Mouse (Mus musculus) thymus, adult 2 months (tissue): Measurements from ENCODE around the gene Il17f. TPM values are rescaled to one million over a fixed set of nuclear protein-coding genes. Genes with fewer than 3 reads are reported as not detected.
"Not testable (repeated sequence)": the region's sequence is repeated elsewhere in the genome, so short reads cannot be mapped to it uniquely, and the experiment has no call there.

Experiments used
- DNase-seq: peaks from one replicate; pipeline ENCODE4 v3.0.0; 2021
- H3K27ac ChIP-seq: fragments of 200-500 bp; 2 replicates; pipeline ENCODE4 v1.5.1; 2012; ENCODE audit warnings: low read length, control low read depth; ENCODE audit not compliant: control insufficient read depth, insufficient read depth
- H3K27me3 ChIP-seq: fragments of 200-500 bp; 2 replicates; pipeline ENCODE4 v1.6.1; 2012; ENCODE audit warnings: mild to moderate bottlenecking, low read length, moderate library complexity, mixed read lengths; ENCODE audit not compliant: control insufficient read depth, insufficient read depth
- H3K36me3 ChIP-seq: fragments of 200-500 bp; 2 replicates; pipeline ENCODE4 v1.6.1; 2012; ENCODE audit warnings: mild to moderate bottlenecking, low read length, moderate library complexity; ENCODE audit not compliant: control insufficient read depth, insufficient read depth
- H3K4me1 ChIP-seq: fragments of 200-500 bp; replicated peaks from 2 replicates; pipeline ENCODE4 v1.6.1; 2012; ENCODE audit warnings: low read length; ENCODE audit not compliant: control insufficient read depth, insufficient read depth
- H3K4me3 ChIP-seq: fragments of 200-500 bp; 2 replicates; pipeline ENCODE4 v1.5.1; 2012; ENCODE audit warnings: mild to moderate bottlenecking, low read length, control low read depth, moderate library complexity; ENCODE audit not compliant: control insufficient read depth, insufficient read depth
- CTCF ChIP-seq: fragments of 200-500 bp; IDR thresholded peaks from 2 replicates; pipeline ENCODE4 v1.5.1; 2012; ENCODE audit warnings: mild to moderate bottlenecking, control low read depth, low read length, moderate library complexity, borderline replicate concordance; ENCODE audit not compliant: control insufficient read depth, poor library complexity, insufficient read depth; ENCODE audit errors: extremely low read depth
- POLR2A ChIP-seq: fragments of 200-500 bp; IDR thresholded peaks from 2 replicates; pipeline ENCODE4 v1.6.1; 2012; ENCODE audit warnings: mild to moderate bottlenecking, low read length, control low read depth, moderate library complexity; ENCODE audit not compliant: control insufficient read depth, poor library complexity, insufficient read depth; ENCODE audit errors: extremely low read depth
- WGBS: fragments of 180-500 bp; shearing (Covaris S2); methylation state at CpG from one replicate; pipeline ENCODE4 v1.1.7; 2018; 5-methylcytosine and 5-hydroxymethylcytosine counted together
- polyA plus RNA-seq: library from polyadenylated mRNA; depleted of rRNA; stranded (reverse); fragments of >200 nt; gene quantifications from 2 replicates; pipeline ENCODE4 v1.2.3, GENCODE M21; 2012

The Il17f gene
- polyA plus RNA-seq, 1 experiment: 0.49 TPM

GRCm38 (mm10) chr1:20788419-20788818 lies 2.0 kb downstream of the Il17f start:
- no peak overlapping the region for H3K27ac ChIP-seq
- H3K27me3 ChIP-seq: no peaks in the 10 kb centered on the region
- H3K36me3 ChIP-seq: no peaks in the 10 kb centered on the region
- no peak for DNase-seq
- H3K4me3 ChIP-seq: no peak overlapping the region
- H3K4me1 ChIP-seq: no peaks in the 10 kb centered on the region
- TF ChIP-seq CTCF (no peak), POLR2A (no peak)
- WGBS: 78% methylated on average over 10 of the region's 10 CpGs

GRCm38 (mm10) chr1:20787046-20787445 lies 3.4 kb downstream of the Il17f start:
- TF ChIP-seq CTCF (no peak), POLR2A (no peak)
- Histone ChIP-seq H3K36me3 (no peaks in the 10 kb centered on the region), H3K4me1 (no peaks in the 10 kb centered on the region), H3K4me3 (no peak overlapping the region), H3K27ac (no peak overlapping the region), H3K27me3 (no peaks in the 10 kb centered on the region)
- 65% methylated on average over 8 of the region's 8 CpGs for WGBS
- DNase-seq: no peak

GRCm38 (mm10) chr1:20778366-20778765 lies 12.1 kb downstream of the Il17f start:
- no peaks in the 10 kb centered on the region for H3K27me3 ChIP-seq
- H3K27ac ChIP-seq: no peak overlapping the region
- no peak overlapping the region for H3K4me3 ChIP-seq
- H3K4me1 ChIP-seq: no peaks in the 10 kb centered on the region
- no peak for DNase-seq
- TF ChIP-seq POLR2A: no peak
- no peak for TF ChIP-seq CTCF
- H3K36me3 ChIP-seq: no peaks in the 10 kb centered on the region
- WGBS: 87% methylated on average over 2 of the region's 2 CpGs

- not testable (repeated sequence) for H3K4me1 ChIP-seq, DNase-seq, H3K36me3 ChIP-seq, H3K27ac ChIP-seq, H3K27me3 ChIP-seq, H3K4me3 ChIP-seq
- WGBS: 91% methylated on average over 4 of the region's 4 CpGs
Observed at GRCm38 (mm10) chr1:20774026-20774730, 16.2 kb downstream of the Il17f start.

GRCm38 (mm10) chr1:20766526-20766925 lies 23.9 kb downstream of the Il17f start:
- Histone ChIP-seq H3K4me1 (no peaks in the 10 kb centered on the region), H3K27me3 (no peaks in the 10 kb centered on the region), H3K4me3 (no peak overlapping the region), H3K36me3 (no peaks in the 10 kb centered on the region), H3K27ac (no peak overlapping the region)
- 61% methylated on average over 6 of the region's 6 CpGs for WGBS
- DNase-seq: no peak
- TF ChIP-seq CTCF (no peak), POLR2A (no peak)

- TF ChIP-seq CTCF (no peak), POLR2A (no peak)
- no peaks in the 10 kb centered on the region for H3K36me3 ChIP-seq
Observed at GRCm38 (mm10) chr1:20761411-20761810, 29.0 kb downstream of the Il17f start.

GRCm38 (mm10) chr1:20760331-20760730 lies 30.1 kb downstream of the Il17f start:
- H3K4me3 ChIP-seq: no peak overlapping the region
- no peaks in the 10 kb centered on the region for H3K36me3 ChIP-seq
- H3K4me1 ChIP-seq: no peaks in the 10 kb centered on the region
- TF ChIP-seq POLR2A: no peak
- no peak for TF ChIP-seq CTCF
- H3K27ac ChIP-seq: no peak overlapping the region
- DNase-seq: no peak
- WGBS: 91% methylated on average over 5 of the region's 5 CpGs
- no peaks in the 10 kb centered on the region for H3K27me3 ChIP-seq

More at GRCm38 (mm10) chr1:20761411-20761810, 29.0 kb downstream of the Il17f start:
- no peak overlapping the region for H3K27ac ChIP-seq
- no peak for DNase-seq
- H3K27me3 ChIP-seq: no peaks in the 10 kb centered on the region
- H3K4me3 ChIP-seq: no peak overlapping the region
- H3K4me1 ChIP-seq: no peaks in the 10 kb centered on the region
- WGBS: 89% methylated on average over 4 of the region's 4 CpGs
